Mouse (Mus musculus) small intestine, adult 2 months (tissue): ENCODE measurements around the gene Icam4. TPM values are rescaled to one million over a fixed set of nuclear protein-coding genes. Genes with fewer than 3 reads are reported as not detected.

Source experiments
- H3K27ac ChIP-seq: fragments of 200-500 bp; 2 replicates; pipeline ENCODE4 v1.5.1; 2012; ENCODE audit warnings: low read depth, low read length, control low read depth, inconsistent platforms; ENCODE audit not compliant: insufficient read depth
- H3K27me3 ChIP-seq: fragments of 200-500 bp; 2 replicates; pipeline ENCODE4 v1.6.1; 2012; ENCODE audit warnings: mild to moderate bottlenecking, moderate library complexity, low read length, inconsistent platforms; ENCODE audit not compliant: control insufficient read depth, insufficient read depth
- H3K36me3 ChIP-seq: fragments of 200-500 bp; 2 replicates; pipeline ENCODE4 v1.6.1; 2012; ENCODE audit warnings: mild to moderate bottlenecking, low read length, control low read depth, inconsistent platforms; ENCODE audit not compliant: control insufficient read depth, insufficient read depth
- H3K4me1 ChIP-seq: fragments of 200-500 bp; 2 replicates; pipeline ENCODE4 v1.6.1; 2012; ENCODE audit warnings: low read length, inconsistent platforms, mixed read lengths; ENCODE audit not compliant: control insufficient read depth, insufficient read depth, insufficient read length
- H3K4me3 ChIP-seq: fragments of 200-500 bp; 2 replicates; pipeline ENCODE4 v1.5.1; 2012; ENCODE audit warnings: low read depth, mild to moderate bottlenecking, control low read depth, inconsistent platforms, low read length, moderate library complexity
- CTCF ChIP-seq: fragments of 200-500 bp; IDR thresholded peaks from 2 replicates; pipeline ENCODE4 v1.5.1; 2012; ENCODE audit warnings: low read depth, mild to moderate bottlenecking, control low read depth, inconsistent platforms, low read length, moderate library complexity, mixed read lengths; ENCODE audit not compliant: insufficient replicate concordance, insufficient read length; ENCODE audit errors: extremely low read depth
- POLR2A ChIP-seq: fragments of 200-500 bp; IDR thresholded peaks from 2 replicates; pipeline ENCODE4 v1.6.1; 2012; ENCODE audit warnings: low read depth, mild to moderate bottlenecking, control low read depth, inconsistent platforms, low read length, moderate library complexity
- WGBS: fragments of 180-500 bp; shearing (Covaris S2); methylation state at CpG from one replicate; pipeline ENCODE4 v1.1.7; 2018; 5-methylcytosine and 5-hydroxymethylcytosine counted together
- polyA plus RNA-seq: library from polyadenylated mRNA; depleted of rRNA; stranded (reverse); fragments of >200 nt; gene quantifications from 2 replicates; pipeline ENCODE4 v1.2.3, GENCODE M21; 2012; rRNA removed

Gene Icam4
- 0.32 and 0.37 TPM in 2 replicates for polyA plus RNA-seq

GRCm38 (mm10) chr9:21029291-21030054, at the start of gene Icam4:
Gene Icam4 (plus strand): TSS chr9:21029373.
- 2% methylated on average over 37 of the region's 37 CpGs for WGBS
- H3K27ac ChIP-seq, result no peak within 1 kb of the TSS

GRCm38 (mm10) chr9:20979769-20980168, 49.4 kb upstream of the Icam4 start:
- H3K36me3 ChIP-seq, result no peaks in the 10 kb centered on the region
- no peaks in the 10 kb centered on the region for H3K27me3 ChIP-seq
- peaks cover 10% of the 10 kb centered on the region for H3K4me1 ChIP-seq
- TF ChIP-seq POLR2A (no peak), CTCF (no peak)
- H3K4me3 ChIP-seq, result no peak overlapping the region
- no peak overlapping the region for H3K27ac ChIP-seq
- WGBS, result 84% methylated on average over 7 of the region's 7 CpGs

More at GRCm38 (mm10) chr9:21029291-21030054, at the start of gene Icam4:
- H3K4me1 ChIP-seq, result peaks cover 27% of the 10 kb centered on the region
- TF ChIP-seq CTCF, result peak; percentile 74
- TF ChIP-seq POLR2A, result no peak
- H3K36me3 ChIP-seq, result no peaks in the 10 kb centered on the region
- H3K27me3 ChIP-seq, result peaks cover 13% of the 10 kb centered on the region
- H3K4me3 ChIP-seq, result peak within 1 kb of the TSS; percentile 58

GRCm38 (mm10) chr9:20982171-20982570, 47.0 kb upstream of the Icam4 start:
- H3K27me3 ChIP-seq, result no peaks in the 10 kb centered on the region
- no peaks in the 10 kb centered on the region for H3K4me1 ChIP-seq
- 72% methylated on average over 3 of the region's 3 CpGs for WGBS
- H3K27ac ChIP-seq, result no peak overlapping the region
- H3K36me3 ChIP-seq, result no peaks in the 10 kb centered on the region
- TF ChIP-seq POLR2A, result no peak
- no peak for TF ChIP-seq CTCF
- no peak overlapping the region for H3K4me3 ChIP-seq

- Histone ChIP-seq H3K4me1 (no peaks in the 10 kb centered on the region), H3K27me3 (no peaks in the 10 kb centered on the region), H3K27ac (no peak overlapping the region), H3K4me3 (no peak overlapping the region), H3K36me3 (no peaks in the 10 kb centered on the region)
- TF ChIP-seq CTCF (no peak), POLR2A (no peak)
- WGBS, result 40% methylated on average over 5 of the region's 5 CpGs
Measured at GRCm38 (mm10) chr9:20983169-20983568, 46.0 kb upstream of the Icam4 start.

- TF ChIP-seq POLR2A (no peak), CTCF (no peak)
- Histone ChIP-seq H3K36me3 (no peaks in the 10 kb centered on the region), H3K27me3 (no peaks in the 10 kb centered on the region), H3K4me3 (no peak overlapping the region), H3K4me1 (peaks cover 3% of the 10 kb centered on the region; the same call in 1 of the 2 replicates), H3K27ac (peak overlapping the region; percentile 60; the same call in 1 of the 2 replicates)
- 77% methylated on average over 15 of the region's 15 CpGs for WGBS
Measured at GRCm38 (mm10) chr9:20986952-20987686, 42.1 kb upstream of the Icam4 start.

GRCm38 (mm10) chr9:20987953-20988352, 41.2 kb upstream of the Icam4 start:
- Histone ChIP-seq H3K27ac (peak overlapping the region; percentile 60; the same call in 1 of the 2 replicates), H3K4me3 (no peak overlapping the region), H3K4me1 (peaks cover 4% of the 10 kb centered on the region; the same call in 1 of the 2 replicates), H3K27me3 (no peaks in the 10 kb centered on the region), H3K36me3 (no peaks in the 10 kb centered on the region)
- 18% methylated on average over 7 of the region's 7 CpGs for WGBS
- TF ChIP-seq POLR2A (no peak), CTCF (no peak)

GRCm38 (mm10) chr9:20990861-20991260, 38.3 kb upstream of the Icam4 start:
- Histone ChIP-seq H3K4me3 (no peak overlapping the region), H3K4me1 (peaks cover 9% of the 10 kb centered on the region; the same call in 1 of the 2 replicates), H3K27me3 (no peaks in the 10 kb centered on the region), H3K27ac (no peak overlapping the region), H3K36me3 (no peaks in the 10 kb centered on the region)
- no peak for TF ChIP-seq POLR2A
- no peak for TF ChIP-seq CTCF
- whole genome bisulfite sequencing, result 13% methylated on average over 10 of the region's 10 CpGs
